Mouse (Mus musculus): ENCODE data around the gene Timm10.

The Timm10 gene

GRCm38 (mm10) chr2:84819861-84820260, 6.9 kb upstream of the Timm10 start:
- DNase-seq (ENCODE audit: low spot score in 2 of 2), result no peak

DNA sequence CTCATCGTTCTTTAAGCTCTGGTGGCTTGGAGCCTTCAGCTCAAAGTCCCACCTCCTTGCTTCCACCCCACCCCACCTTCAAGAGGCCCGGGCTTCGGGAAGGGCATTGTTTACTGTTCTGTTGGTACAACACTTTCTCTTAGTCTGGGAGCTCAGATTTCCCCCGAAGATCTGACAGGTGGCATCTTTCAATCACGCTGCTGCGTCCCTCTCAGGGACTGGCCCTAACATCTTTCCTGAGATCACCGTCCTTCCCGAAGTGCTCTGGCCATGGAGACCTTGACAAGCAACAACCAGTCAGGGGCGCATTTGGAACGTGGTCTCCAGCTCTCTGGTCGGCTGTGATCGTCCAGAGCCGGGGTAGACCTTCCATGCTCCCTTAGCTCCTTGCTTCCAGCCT, 4.2 kb upstream of the Timm10 start, which contains the start of gene Smtnl1:
Gene Smtnl1, minus strand, starts transcription at position 101 of the 400 bp plus-strand sequence.
- DNase-seq (ENCODE audit: low spot score in 2 of 2), result no peak

GRCm38 (mm10) chr2:84823237-84823636, 3.6 kb upstream of the Timm10 start:
- no peak for DNase-seq (ENCODE audit: low spot score in 2 of 2)

DNA sequence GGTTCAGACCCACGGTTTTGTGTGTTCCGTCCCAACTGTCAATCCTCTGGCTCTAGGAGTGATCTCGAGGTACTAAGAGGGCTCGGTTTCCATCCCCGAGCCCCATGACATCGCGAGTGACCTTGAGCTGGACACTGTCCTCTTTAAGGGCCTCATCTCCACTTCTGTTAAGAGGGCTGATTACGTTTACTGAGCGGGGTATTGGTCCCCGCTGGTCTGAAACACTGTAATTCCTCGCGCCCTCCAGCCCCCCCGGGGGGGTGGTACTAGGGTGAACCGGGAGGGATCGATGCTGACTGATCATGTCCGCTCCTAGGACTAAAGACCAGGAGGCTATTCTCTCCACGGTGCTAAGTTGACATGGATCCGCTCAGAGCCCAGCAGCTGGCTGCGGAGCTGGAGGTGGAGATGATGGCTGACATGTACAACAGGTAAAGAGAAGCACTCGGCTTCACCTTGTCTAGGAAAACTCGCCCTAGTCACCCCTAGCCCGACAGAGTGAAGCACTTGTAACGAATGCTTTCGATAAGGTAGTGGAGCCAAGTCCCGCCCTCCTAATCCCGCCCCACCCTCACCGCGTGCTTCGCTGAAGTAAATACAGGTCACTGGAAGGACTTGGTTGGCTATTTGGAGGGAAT, 605 bp downstream of the Timm10 start:
- DNase-seq (ENCODE audit: low spot score in 2 of 2), result no peak

DNA sequence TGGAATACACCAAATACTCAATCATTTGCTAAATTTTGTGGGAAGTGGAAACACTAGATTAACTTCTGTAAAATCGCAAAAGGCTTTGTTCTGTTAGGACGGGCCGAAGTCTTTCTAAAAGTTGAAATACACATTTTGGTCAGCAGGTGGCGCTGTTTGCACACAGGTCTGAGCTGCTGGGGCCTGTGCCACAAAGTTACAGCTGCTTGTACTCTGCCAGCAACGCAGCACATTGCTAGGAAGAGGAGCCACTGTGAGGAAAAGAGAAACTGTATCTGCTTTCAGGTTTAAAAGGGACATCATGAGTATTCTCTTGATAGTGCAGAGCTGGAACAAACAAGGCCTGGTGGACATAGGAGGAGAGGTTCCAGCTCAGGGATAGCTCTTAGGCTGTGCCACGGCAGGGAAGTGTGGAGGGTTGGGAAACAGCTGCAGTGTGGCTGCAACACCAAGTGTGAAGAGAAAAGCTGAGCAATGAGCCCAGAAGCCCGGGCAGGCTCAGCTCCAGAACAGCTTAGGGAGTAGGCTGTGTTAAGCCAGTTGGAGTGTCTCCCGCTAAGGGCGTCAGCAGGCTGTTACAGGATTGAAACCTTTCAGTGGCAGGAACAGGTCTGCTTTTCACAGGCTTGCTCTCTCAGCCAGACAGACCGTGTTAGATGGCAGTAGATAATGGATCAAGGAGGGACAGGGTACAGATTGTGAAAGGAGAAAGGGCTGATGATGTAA, 5.0 kb downstream of the Timm10 start:
- DNase-seq (ENCODE audit: low spot score in 2 of 2), result peak; percentile 72 to 89

DNA sequence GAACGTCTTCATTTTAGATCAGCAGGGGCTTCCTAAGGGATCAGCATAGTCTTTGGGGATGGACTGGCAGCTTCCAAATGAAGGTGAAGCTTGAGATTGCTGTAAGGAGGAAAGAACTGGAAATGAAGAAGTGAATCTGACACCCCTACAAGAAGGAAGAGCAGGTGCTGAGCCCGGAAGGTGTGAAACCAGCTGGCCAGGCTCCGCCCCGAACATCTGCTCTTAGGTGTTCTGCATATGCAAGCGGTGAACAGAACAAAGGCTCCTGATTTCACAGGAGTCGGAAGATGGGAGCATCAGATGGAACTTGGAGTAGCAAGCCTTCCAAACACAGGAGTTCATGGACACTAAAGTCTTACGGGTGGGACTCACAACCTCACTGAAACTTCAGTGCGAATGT, 10.3 kb downstream of the Timm10 start:
- DNase-seq (ENCODE audit: low spot score in 2 of 2), result no peak

DNA sequence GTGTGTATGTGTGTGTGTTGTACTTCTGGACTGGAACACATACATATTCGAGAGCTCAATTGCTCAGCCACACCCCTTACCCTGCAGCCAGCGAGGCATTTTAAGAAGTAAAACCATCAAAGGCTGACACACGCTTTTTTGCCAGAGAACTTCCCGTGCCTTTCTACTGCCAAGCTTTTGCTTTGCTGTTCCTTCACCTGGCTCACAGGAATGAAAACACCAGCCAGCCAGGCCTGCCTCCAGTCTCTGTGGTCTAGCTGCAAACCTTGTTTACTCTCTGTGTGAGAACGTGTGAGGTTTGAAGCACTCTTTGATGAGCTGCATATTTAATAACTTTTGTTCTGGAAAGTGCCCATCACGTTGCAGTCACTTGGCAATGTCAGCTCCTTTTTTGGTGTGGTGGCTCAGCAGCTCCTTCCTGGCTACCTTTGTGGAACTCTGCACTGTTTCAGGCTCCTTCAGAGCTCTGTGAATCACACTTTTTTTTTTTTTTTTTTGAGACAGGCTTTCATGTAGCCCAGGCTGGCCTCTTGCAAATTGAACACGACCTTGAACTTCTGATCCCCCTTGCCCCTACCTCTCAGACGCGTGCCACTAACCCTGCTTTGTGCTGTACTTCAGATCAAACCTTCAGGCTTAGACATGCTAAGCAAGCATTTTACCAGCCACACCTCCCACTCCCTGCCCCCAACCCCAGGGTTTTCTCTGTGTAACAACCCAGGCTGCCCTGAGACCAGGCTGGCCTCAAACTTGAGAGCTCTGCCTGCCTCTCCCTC, 11.2 kb downstream of the Timm10 start:
- DNase-seq (ENCODE audit: low spot score in 2 of 2), result no peak

DNA sequence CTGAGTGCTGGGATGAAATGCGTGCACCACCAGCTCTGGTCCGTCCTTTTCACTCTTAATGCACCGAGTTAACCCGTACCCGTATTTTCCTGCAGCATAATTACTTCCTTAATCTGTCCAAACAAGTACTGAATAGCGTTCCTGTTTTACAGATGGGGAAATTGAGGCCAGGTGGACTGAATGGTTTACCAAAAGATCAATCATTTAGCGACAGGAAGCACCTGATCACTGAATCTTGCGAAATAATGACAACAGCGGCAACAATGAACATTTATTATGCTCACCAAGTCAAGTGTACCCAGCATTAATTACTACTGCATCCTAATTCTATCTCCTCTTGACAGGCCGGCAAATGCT, 11.8 kb downstream of the Timm10 start, which contains the start of gene Slc43a1:
Gene Slc43a1, plus strand, starts transcription at position 258 of the 357 bp plus-strand sequence.
- no peak for DNase-seq (ENCODE audit: low spot score in 2 of 2)

GRCm38 (mm10) chr2:84838993-84839980, 12.5 kb downstream of the Timm10 start:
- no peak for DNase-seq (ENCODE audit: low spot score in 2 of 2)

GRCm38 (mm10) chr2:84840016-84840747, 13.4 kb downstream of the Timm10 start:
- DNase-seq (ENCODE audit: low spot score in 2 of 2), result no peak

GRCm38 (mm10) chr2:84840748-84841563, 14.2 kb downstream of the Timm10 start:
- no peak for DNase-seq (ENCODE audit: low spot score in 2 of 2)

DNA sequence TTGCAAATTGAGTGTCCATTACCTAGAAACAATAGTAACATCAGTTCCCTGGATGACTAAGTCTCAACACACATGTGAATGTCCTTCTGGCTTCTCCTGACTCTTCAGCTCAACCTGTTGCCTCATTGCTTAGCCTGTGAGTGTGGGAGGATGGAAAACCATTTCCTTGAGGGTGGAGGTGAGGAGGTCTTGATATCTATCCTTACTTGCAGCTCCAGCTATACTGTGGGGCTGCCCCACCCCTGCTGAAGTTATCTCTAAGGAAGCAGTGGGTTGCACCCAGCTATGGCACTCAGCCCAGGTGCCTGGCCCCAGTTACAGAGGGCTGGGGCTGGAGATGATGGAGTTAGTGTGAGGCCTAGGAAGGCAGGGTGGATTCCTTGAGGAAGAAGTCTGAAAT, 15.1 kb downstream of the Timm10 start:
- no peak for DNase-seq (ENCODE audit: low spot score in 2 of 2)

DNA sequence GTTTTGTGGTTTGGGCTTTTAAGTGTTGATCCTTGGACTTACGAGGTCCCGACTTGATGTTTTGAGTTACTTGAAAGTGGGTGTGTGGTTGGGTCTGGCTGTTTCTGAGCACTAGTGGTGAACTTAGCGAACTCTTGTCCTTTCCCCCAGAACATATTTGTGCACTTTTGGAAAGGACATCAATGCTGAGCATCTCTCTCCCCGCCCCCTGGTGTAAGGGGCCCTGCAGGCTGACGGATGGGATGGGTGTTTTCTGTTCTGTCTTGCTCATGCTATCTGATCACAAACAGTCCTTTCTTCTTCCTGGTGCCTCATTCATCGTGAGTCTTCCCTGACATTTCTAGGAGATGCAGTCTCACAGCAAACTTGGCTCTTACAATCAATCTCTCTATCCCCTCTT, 16.9 kb downstream of the Timm10 start:
- no peak for DNase-seq (ENCODE audit: low spot score in 2 of 2)

- no peak for DNase-seq (ENCODE audit: low spot score in 2 of 2)
Observed at GRCm38 (mm10) chr2:84845226-84845625, 18.4 kb downstream of the Timm10 start.

- DNase-seq (ENCODE audit: low spot score in 2 of 2), result no peak
Observed at GRCm38 (mm10) chr2:84850407-84851129, 23.8 kb downstream of the Timm10 start.

DNA sequence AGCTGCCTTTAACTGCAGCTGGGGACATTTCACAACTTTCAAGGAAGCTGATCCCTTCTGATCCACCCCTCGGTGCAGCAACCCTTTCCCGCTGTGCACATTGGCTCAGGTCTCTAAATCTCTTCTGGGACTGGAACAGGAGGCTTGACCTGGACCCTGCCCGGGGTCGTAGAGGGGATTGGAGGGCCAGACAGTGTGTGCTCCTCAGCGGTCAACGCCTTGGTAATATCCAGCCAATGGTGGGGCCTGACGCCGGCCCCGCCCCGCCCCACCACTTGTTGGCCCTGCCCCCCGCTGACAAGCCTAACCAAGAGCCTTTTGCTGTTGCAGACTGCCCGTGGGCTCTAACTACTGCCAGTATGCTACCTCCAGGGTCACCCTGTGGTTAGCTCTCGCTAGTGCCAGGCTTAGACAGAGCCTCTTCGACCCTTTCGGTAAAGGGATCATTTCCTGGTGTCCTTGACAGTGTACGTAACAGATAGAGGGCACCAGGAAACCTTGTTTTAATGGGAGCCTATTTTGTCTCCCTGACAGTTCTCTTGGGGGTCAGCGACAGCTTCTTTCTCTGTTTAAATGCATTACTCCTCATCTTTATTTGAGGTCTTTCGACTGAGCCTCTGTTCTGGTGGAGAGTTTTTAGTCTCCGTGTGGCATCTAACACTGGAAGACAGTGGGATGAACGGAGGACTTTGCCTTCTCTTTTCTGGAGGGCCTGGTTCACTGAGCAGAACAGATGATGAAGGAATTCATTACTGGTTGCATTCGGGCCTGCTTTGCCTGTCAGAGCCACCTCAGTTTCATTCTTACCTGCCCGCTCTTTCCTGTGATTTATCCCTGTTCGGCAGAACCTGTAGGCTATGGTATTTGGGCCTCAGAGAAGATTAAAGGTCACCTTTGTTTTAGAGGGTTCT, 24.6 kb downstream of the Timm10 start:
- DNase-seq (ENCODE audit: low spot score in 2 of 2), result no peak

- DNase-seq (ENCODE audit: low spot score in 2 of 2), result no peak
Observed at GRCm38 (mm10) chr2:84855732-84856131, 28.9 kb downstream of the Timm10 start.

- no peak for DNase-seq (ENCODE audit: low spot score in 2 of 2)
Observed at GRCm38 (mm10) chr2:84858551-84858950, 31.8 kb downstream of the Timm10 start.

Measured in frontal cortex, postnatal 14 days (tissue).